Mouse (Mus musculus): ENCODE data around the gene Klrg1. TPM values are rescaled to one million over a fixed set of nuclear protein-coding genes. Genes with fewer than 3 reads are reported as not detected.

Gene Klrg1
- not detected for polyA plus RNA-seq (2014; fragmentation: Illumina TruSeq; extraction: RNeasy Lipid Tissue Mini Kit (QIAGEN cat#74804); ENCODE audit: low read depth, low replicate concordance)

GRCm38 (mm10) chr6:122282782-122283181 lies at the start of gene Klrg1:
Gene Klrg1, minus strand, starts transcription at chr6:122282882.

GRCm38 (mm10) chr6:122308505-122309393 lies 26.1 kb upstream of the Klrg1 start, which contains the start of gene M6pr:
Gene M6pr, plus strand, starts transcription at chr6:122308720.

Other genes starting within 250 kb of the Klrg1 start
- gene M6pr, start 25.8 kb upstream of the Klrg1 start, polyA plus RNA-seq (2014; fragmentation: Illumina TruSeq; extraction: RNeasy Lipid Tissue Mini Kit (QIAGEN cat#74804); ENCODE audit: low read depth, low replicate concordance) = 121 TPM
- gene Phc1, start 57.7 kb upstream of the Klrg1 start, polyA plus RNA-seq (2014; fragmentation: Illumina TruSeq; extraction: RNeasy Lipid Tissue Mini Kit (QIAGEN cat#74804); ENCODE audit: low read depth, low replicate concordance) = 0.53 TPM
- gene Rimklb, start 215.9 kb upstream of the Klrg1 start, polyA plus RNA-seq (2014; fragmentation: Illumina TruSeq; extraction: RNeasy Lipid Tissue Mini Kit (QIAGEN cat#74804); ENCODE audit: low read depth, low replicate concordance) = not detected
- gene Mfap5, start 223.0 kb upstream of the Klrg1 start, polyA plus RNA-seq (2014; fragmentation: Illumina TruSeq; extraction: RNeasy Lipid Tissue Mini Kit (QIAGEN cat#74804); ENCODE audit: low read depth, low replicate concordance) = 0.87 TPM

All from liver, adult 10 weeks (tissue).